Mouse (Mus musculus) small intestine, adult 2 months (tissue): Measurements from ENCODE around the gene Ccdc13.

Source experiments
- CTCF ChIP-seq: fragments of 200-500 bp; IDR thresholded peaks from 2 replicates; pipeline ENCODE4 v1.5.1; 2012; ENCODE audit warnings: low read depth, mild to moderate bottlenecking, control low read depth, inconsistent platforms, low read length, moderate library complexity, mixed read lengths; ENCODE audit not compliant: insufficient replicate concordance, insufficient read length; ENCODE audit errors: extremely low read depth
- POLR2A ChIP-seq: fragments of 200-500 bp; IDR thresholded peaks from 2 replicates; pipeline ENCODE4 v1.6.1; 2012; ENCODE audit warnings: low read depth, mild to moderate bottlenecking, control low read depth, inconsistent platforms, low read length, moderate library complexity

- TF ChIP-seq POLR2A (no peak), CTCF (no peak)
Measured at GRCm38 (mm10) chr9:121864837-121865236, 25.6 kb upstream of the Ccdc13 start.
